Mouse (Mus musculus) stomach, postnatal 0 days (tissue): ENCODE measurements around the gene Phf12. TPM values are rescaled to one million over a fixed set of nuclear protein-coding genes. Genes with fewer than 3 reads are reported as not detected.

Source experiments
- ATAC-seq: fragments of 200-750 bp; cut with Nextera tagmentation; 2 replicates; pipeline ENCODE4 v1.8.0; 2017; ENCODE audit not compliant: low FRiP score, low TSS enrichment
- DNase-seq: peaks from one replicate; pipeline ENCODE4 v3.0.0-alpha.2; 2016; ENCODE audit warnings: low spot score
- H3K27ac ChIP-seq: fragments of 300-500 bp; sonication (generic); replicated peaks from 2 replicates; pipeline ENCODE4 v1.5.1; 2014; ENCODE audit warnings: mild to moderate bottlenecking, control low read depth
- H3K27me3 ChIP-seq: fragments of 300-500 bp; sonication (generic); 2 replicates; pipeline ENCODE4 v1.6.1; 2014; ENCODE audit warnings: low read length; ENCODE audit not compliant: control insufficient read depth, insufficient read depth
- H3K36me3 ChIP-seq: fragments of 300-500 bp; sonication (generic); 2 replicates; pipeline ENCODE4 v1.6.1; 2014; ENCODE audit warnings: low read length, mixed read lengths; ENCODE audit not compliant: control insufficient read depth, insufficient read depth
- H3K4me1 ChIP-seq: fragments of 300-500 bp; sonication (generic); replicated peaks from 2 replicates; pipeline ENCODE4 v1.6.1; 2014; ENCODE audit warnings: antibody characterized with exemption; ENCODE audit not compliant: control insufficient read depth, insufficient read depth
- H3K4me2 ChIP-seq: fragments of 300-500 bp; sonication (generic); replicated peaks from 2 replicates; pipeline ENCODE4 v1.6.1; 2014; ENCODE audit warnings: low read depth, mild to moderate bottlenecking, control low read depth, moderate library complexity
- H3K4me3 ChIP-seq: fragments of 300-500 bp; sonication (generic); 2 replicates; pipeline ENCODE4 v1.5.1; 2014; ENCODE audit warnings: low read depth, low read length, control low read depth
- H3K9ac ChIP-seq: fragments of 300-500 bp; sonication (generic); 2 replicates; pipeline ENCODE4 v1.6.1; 2014; ENCODE audit warnings: mild to moderate bottlenecking, low read length, control low read depth, mixed read lengths
- H3K9me3 ChIP-seq: fragments of 300-500 bp; sonication (generic); 2 replicates; pipeline ENCODE4 v1.6.1; 2016; ENCODE audit warnings: low read length; ENCODE audit not compliant: control insufficient read depth
- CTCF ChIP-seq: IDR thresholded peaks from 2 replicates; pipeline ENCODE4 v1.5.1; 2016; ENCODE audit warnings: antibody characterized with exemption, low read depth, mild to moderate bottlenecking, moderate library complexity
- EP300 ChIP-seq: optimal IDR thresholded peaks from 2 replicates; pipeline ENCODE3; 2016; ENCODE audit warnings: antibody characterized with exemption
- WGBS: fragments of 180-500 bp; shearing (Covaris S2); extraction: QIAGEN DNeasy Blood & Tissue Kit; methylation state at CpG from one replicate; pipeline ENCODE4 v1.1.7; 2014; 5-methylcytosine and 5-hydroxymethylcytosine counted together
- polyA plus RNA-seq: library from polyadenylated mRNA; unstranded; fragments of >200 nt; fragmentation: Nextera tagmentation; extraction: Ambion mirVana; gene quantifications from 2 replicates; pipeline ENCODE4 v1.2.1, GENCODE M21; 2015

Phf12 gene
- polyA plus RNA-seq, 1 experiment from 2014 or later, result 5.3 TPM

DNA sequence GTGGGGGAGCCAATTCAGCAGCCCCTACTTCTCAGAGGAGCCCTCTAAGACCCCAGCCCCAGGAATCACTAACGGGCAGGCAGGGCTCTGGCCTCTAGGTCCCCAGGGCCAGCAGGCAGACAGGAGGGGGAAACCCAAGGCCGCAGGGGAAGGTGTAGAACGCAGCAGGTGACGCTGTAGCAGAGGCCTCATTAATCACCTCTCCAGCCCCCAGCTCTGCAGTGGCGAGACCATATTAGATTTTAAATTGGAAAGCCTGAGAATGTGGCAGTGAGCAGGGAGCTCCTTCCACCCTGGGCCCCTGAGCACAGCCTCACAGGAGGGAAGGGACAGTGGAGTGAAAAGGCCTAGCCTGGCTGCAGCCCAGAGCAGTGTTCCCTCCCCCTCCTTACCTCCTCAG, 40.3 kb upstream of the Phf12 start:
- H3K36me3 ChIP-seq, result no peaks in the 10 kb centered on the region
- DNase-seq (no peak), ATAC-seq (no peak)
- no peaks in the 10 kb centered on the region for H3K9me3 ChIP-seq
- H3K4me2 ChIP-seq, result no peak overlapping the region
- H3K9ac ChIP-seq, result no peak overlapping the region
- H3K27me3 ChIP-seq, result no peaks in the 10 kb centered on the region
- H3K27ac ChIP-seq, result no peak overlapping the region
- no peak overlapping the region for H3K4me3 ChIP-seq
- WGBS, result 37% methylated on average over 5 of the region's 5 CpGs
- no peaks in the 10 kb centered on the region for H3K4me1 ChIP-seq
- TF ChIP-seq EP300 (no peak), CTCF (no peak)

- 9% methylated on average over 9 of the region's 9 CpGs for WGBS
- no peak for DNase-seq
- no peak for ATAC-seq
- no peaks in the 10 kb centered on the region for H3K4me1 ChIP-seq
- no peaks in the 10 kb centered on the region for H3K9me3 ChIP-seq
- no peaks in the 10 kb centered on the region for H3K27me3 ChIP-seq
- H3K4me3 ChIP-seq, result no peak overlapping the region
- H3K4me2 ChIP-seq, result no peak overlapping the region
- no peak overlapping the region for H3K9ac ChIP-seq
- no peaks in the 10 kb centered on the region for H3K36me3 ChIP-seq
- H3K27ac ChIP-seq, result no peak overlapping the region
- no peak for TF ChIP-seq EP300
- no peak for TF ChIP-seq CTCF
These were observed 34.7 kb upstream of the Phf12 start for GRCm38 (mm10) chr11:77947860-77948259.

- 22% methylated on average over 12 of the region's 12 CpGs for WGBS
- no peak for DNase-seq
- no peak for ATAC-seq
These were observed 32.3 kb upstream of the Phf12 start for GRCm38 (mm10) chr11:77950125-77950685.

DNA sequence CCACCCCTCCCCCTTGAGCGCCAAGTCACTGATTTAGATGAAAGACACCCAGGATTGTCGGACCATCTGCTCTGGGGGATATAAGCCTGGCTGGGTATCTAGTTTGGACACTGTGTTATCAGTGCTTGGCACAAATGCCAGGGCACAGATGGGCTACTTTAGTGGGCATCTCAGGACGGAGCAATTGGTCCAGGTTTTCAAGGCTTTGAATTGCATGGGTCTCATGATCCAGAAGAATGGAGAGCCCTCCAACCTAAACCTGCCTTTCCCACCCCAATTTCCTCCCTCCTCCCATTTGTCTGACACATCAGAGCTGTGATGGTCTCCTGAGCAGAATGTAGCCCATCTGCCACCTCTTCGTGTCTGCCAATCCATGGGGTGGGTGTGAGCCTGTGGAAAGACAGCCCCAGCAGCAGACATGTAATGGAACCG, 31.7 kb upstream of the Phf12 start:
- ATAC-seq (no peak), DNase-seq (no peak)
- WGBS, result 66% methylated on average over 5 of the region's 5 CpGs
- Histone ChIP-seq H3K9ac (no peak overlapping the region), H3K4me1 (no peaks in the 10 kb centered on the region), H3K36me3 (no peaks in the 10 kb centered on the region), H3K4me3 (no peak overlapping the region), H3K4me2 (no peak overlapping the region), H3K27me3 (no peaks in the 10 kb centered on the region), H3K27ac (no peak overlapping the region), H3K9me3 (no peaks in the 10 kb centered on the region)
- TF ChIP-seq EP300 (no peak), CTCF (no peak)

More at GRCm38 (mm10) chr11:77950125-77950685, 32.3 kb upstream of the Phf12 start:
- Histone ChIP-seq H3K27me3 (no peaks in the 10 kb centered on the region), H3K4me2 (no peak overlapping the region), H3K9me3 (no peaks in the 10 kb centered on the region), H3K4me1 (no peaks in the 10 kb centered on the region), H3K27ac (no peak overlapping the region), H3K4me3 (no peak overlapping the region), H3K9ac (no peak overlapping the region), H3K36me3 (no peaks in the 10 kb centered on the region)
- TF ChIP-seq EP300 (no peak), CTCF (no peak)

GRCm38 (mm10) chr11:77953671-77954070, 28.9 kb upstream of the Phf12 start:
- Histone ChIP-seq H3K27me3 (no peaks in the 10 kb centered on the region), H3K27ac (no peak overlapping the region), H3K4me1 (no peaks in the 10 kb centered on the region), H3K4me3 (no peak overlapping the region), H3K4me2 (no peak overlapping the region), H3K9me3 (no peaks in the 10 kb centered on the region), H3K9ac (no peak overlapping the region), H3K36me3 (no peaks in the 10 kb centered on the region)
- TF ChIP-seq EP300 (no peak), CTCF (peak; percentile 74)
- DNase-seq (peak; percentile 39), ATAC-seq (peak; percentile 41; the same call in 1 of the 2 replicates)
- 36% methylated on average over 9 of the region's 9 CpGs for WGBS

DNA sequence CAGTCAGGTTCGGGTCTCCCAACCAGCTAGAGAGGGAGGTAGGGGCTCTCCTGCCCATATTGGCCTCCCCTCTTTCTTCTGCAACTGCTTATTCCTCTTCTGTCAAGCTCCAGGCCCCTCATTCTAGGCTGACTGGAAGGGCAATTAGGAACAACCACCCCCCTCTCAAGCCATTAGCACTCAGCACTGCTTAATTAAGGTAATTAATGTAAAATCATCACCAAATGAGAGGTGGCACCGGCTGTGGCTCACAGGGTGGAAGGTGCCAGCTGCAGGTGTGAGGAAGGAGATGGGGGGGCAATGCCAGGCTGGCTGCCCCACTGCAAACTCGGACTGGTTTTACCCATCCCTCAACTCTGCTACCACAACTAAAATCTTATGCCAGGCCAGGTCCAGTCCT, 26.1 kb upstream of the Phf12 start:
- H3K36me3 ChIP-seq, result no peaks in the 10 kb centered on the region
- no peak for ATAC-seq
- TF ChIP-seq EP300, result no peak
- no peak for TF ChIP-seq CTCF
- no peak overlapping the region for H3K9ac ChIP-seq
- no peaks in the 10 kb centered on the region for H3K27me3 ChIP-seq
- no peaks in the 10 kb centered on the region for H3K4me1 ChIP-seq
- DNase-seq, result no peak
- no peak overlapping the region for H3K4me3 ChIP-seq
- no peak overlapping the region for H3K4me2 ChIP-seq
- no peak overlapping the region for H3K27ac ChIP-seq
- WGBS, result 71% methylated on average over 3 of the region's 3 CpGs
- no peaks in the 10 kb centered on the region for H3K9me3 ChIP-seq
